Mouse (Mus musculus): Measurements from ENCODE around the gene Nosip. TPM values are rescaled to one million over a fixed set of nuclear protein-coding genes. Genes with fewer than 3 reads are reported as not detected.

The Nosip gene
- total and polyA plus RNA-seq, 2 experiments from 2014 or later = 68.3 to 72.3 TPM

- Histone ChIP-seq H3K9me3 (ENCODE audit: low read length) (no peaks in the 10 kb centered on the region), H3K4me2 (ENCODE audit: low read depth, low read length, poor library complexity, severe bottlenecking) (no peak overlapping the region), H3K36me3 (ENCODE audit: insufficient read depth, low read length) (peaks cover 29% of the 10 kb centered on the region), H3K27me3 (ENCODE audit: insufficient read depth, low read length) (no peaks in the 10 kb centered on the region), H3K27ac (ENCODE audit: low read depth, low read length) (no peak overlapping the region), H3K4me1 (ENCODE audit: insufficient read depth, low read length) (peaks cover 9% of the 10 kb centered on the region), H3K9ac (replicated peaks; ENCODE audit: low read length, poor library complexity, severe bottlenecking) (peak overlapping the region; percentile 33; the same call in 1 of the 2 replicates), H3K4me3 (ENCODE audit: low read depth, low read length) (no peak overlapping the region)
- ATAC-seq (ENCODE audit: low FRiP score) (no peak), DNase-seq (ENCODE audit: low spot score) (no peak)
- 78% methylated on average over 17 of the region's 17 CpGs for WGBS
- TF ChIP-seq CTCF (IDR thresholded peaks at IDR 0.05) = no peak
Observed at GRCm38 (mm10) chr7:45126147-45126843, 64.1 kb downstream of the Nosip start.

GRCm38 (mm10) chr7:45126844-45127699, 64.8 kb downstream of the Nosip start:
- Histone ChIP-seq H3K9me3 (ENCODE audit: low read length) (no peaks in the 10 kb centered on the region), H3K27me3 (ENCODE audit: insufficient read depth, low read length) (no peaks in the 10 kb centered on the region), H3K9ac (replicated peaks; ENCODE audit: low read length, poor library complexity, severe bottlenecking) (peak overlapping the region; percentile 97), H3K4me2 (ENCODE audit: low read depth, low read length, poor library complexity, severe bottlenecking) (peak overlapping the region; percentile 93), H3K36me3 (ENCODE audit: insufficient read depth, low read length) (peaks cover 22% of the 10 kb centered on the region), H3K27ac (ENCODE audit: low read depth, low read length) (no peak overlapping the region), H3K4me1 (ENCODE audit: insufficient read depth, low read length) (peaks cover 9% of the 10 kb centered on the region), H3K4me3 (ENCODE audit: low read depth, low read length) (peak overlapping the region; percentile 90)
- 49% methylated on average over 21 of the region's 21 CpGs for WGBS
- peak; percentile 31; the same call in 1 of the 2 replicates for TF ChIP-seq CTCF (IDR thresholded peaks at IDR 0.05)
- no peak for DNase-seq (ENCODE audit: low spot score)
- no peak for ATAC-seq (ENCODE audit: low FRiP score)

MicroRNAs encoded within 50 kb of the gene (microRNA counts, 519-probe panel; counts per million panel counts)
- microRNA mmu-miR-150 = 3,914 counts per million, percentile 81 among the panel's probes with 10 or more counts

Small RNA genes within 50 kb of the gene (microRNA-seq; reads per million reads assigned to microRNA genes)
- gene Mir150 (ENCODE audit: borderline number of aligned reads) (228 reads per million, percentile 55 among the genes with 10 or more reads in this experiment), gene Mir5121 (ENCODE audit: borderline number of aligned reads) (15.7 reads per million, percentile 27 among the genes with 10 or more reads in this experiment), gene Mir7054 (ENCODE audit: borderline number of aligned reads) (not detected)

Other genes with a start within 250 kb of the Nosip start
Only the 30 nearest of the 36 such genes appear.
- gene Pnkp, start 205.3 kb upstream of the Nosip start, total RNA-seq (2014; rRNA removed) = 29.5 and 32.4 TPM in 2 replicates
- 31.2 and 31.5 TPM in 2 replicates for gene Pnkp, start 205.3 kb upstream of the Nosip start, polyA plus RNA-seq (2015; fragmentation: Nextera tagmentation; extraction: Ambion mirVana)
- gene Ptov1, start 192.6 kb upstream of the Nosip start, total RNA-seq (2014; rRNA removed) = 484 and 500 TPM in 2 replicates
- 430 and 439 TPM in 2 replicates for gene Ptov1, start 192.6 kb upstream of the Nosip start, polyA plus RNA-seq (2015; fragmentation: Nextera tagmentation; extraction: Ambion mirVana)
- 153 and 182 TPM in 2 replicates for gene Med25, start 169.7 kb upstream of the Nosip start, total RNA-seq (2014; rRNA removed)
- 150 and 154 TPM in 2 replicates for gene Med25, start 169.7 kb upstream of the Nosip start, polyA plus RNA-seq (2015; fragmentation: Nextera tagmentation; extraction: Ambion mirVana)
- gene Fuz, start 166.3 kb upstream of the Nosip start, total RNA-seq (2014; rRNA removed) = 18.5 and 22.4 TPM in 2 replicates
- gene Fuz, start 166.3 kb upstream of the Nosip start, polyA plus RNA-seq (2015; fragmentation: Nextera tagmentation; extraction: Ambion mirVana) = 14.8 and 15.4 TPM in 2 replicates
- 208 and 238 TPM in 2 replicates for gene Ap2a1, start 132.9 kb upstream of the Nosip start, total RNA-seq (2014; rRNA removed)
- gene Ap2a1, start 132.9 kb upstream of the Nosip start, polyA plus RNA-seq (2015; fragmentation: Nextera tagmentation; extraction: Ambion mirVana) = 128 and 129 TPM in 2 replicates
- not detected in 2 replicates for gene Tsks, start 119.2 kb upstream of the Nosip start, total RNA-seq (2014; rRNA removed)
- gene Tsks, start 119.2 kb upstream of the Nosip start, polyA plus RNA-seq (2015; fragmentation: Nextera tagmentation; extraction: Ambion mirVana) = 0.12 and 0.17 TPM in 2 replicates
- 88.1 and 90.1 TPM in 2 replicates for gene Cpt1c, start 87.6 kb upstream of the Nosip start, total RNA-seq (2014; rRNA removed)
- 54.0 and 56.9 TPM in 2 replicates for gene Cpt1c, start 87.6 kb upstream of the Nosip start, polyA plus RNA-seq (2015; fragmentation: Nextera tagmentation; extraction: Ambion mirVana)
- gene Prmt1, start 75.9 kb upstream of the Nosip start, total RNA-seq (2014; rRNA removed) = 218 and 285 TPM in 2 replicates
- gene Prmt1, start 75.9 kb upstream of the Nosip start, polyA plus RNA-seq (2015; fragmentation: Nextera tagmentation; extraction: Ambion mirVana) = 580 and 583 TPM in 2 replicates
- gene Irf3, start 64.8 kb upstream of the Nosip start, total RNA-seq (2014; rRNA removed) = 37.2 and 40.6 TPM in 2 replicates
- gene Irf3, start 64.8 kb upstream of the Nosip start, polyA plus RNA-seq (2015; fragmentation: Nextera tagmentation; extraction: Ambion mirVana) = 25.6 and 25.9 TPM in 2 replicates
- 7.8 and 11.4 TPM in 2 replicates for gene Bcl2l12, start 63.7 kb upstream of the Nosip start, total RNA-seq (2014; rRNA removed)
- gene Bcl2l12, start 63.7 kb upstream of the Nosip start, polyA plus RNA-seq (2015; fragmentation: Nextera tagmentation; extraction: Ambion mirVana) = 5.9 and 8.4 TPM in 2 replicates
- 86.5 and 90.9 TPM in 2 replicates for gene Scaf1, start 46.1 kb upstream of the Nosip start, total RNA-seq (2014; rRNA removed)
- gene Scaf1, start 46.1 kb upstream of the Nosip start, polyA plus RNA-seq (2015; fragmentation: Nextera tagmentation; extraction: Ambion mirVana) = 49.0 and 53.3 TPM in 2 replicates
- gene Rras, start 44.5 kb upstream of the Nosip start, total RNA-seq (2014; rRNA removed) = 7.3 and 7.9 TPM in 2 replicates
- gene Rras, start 44.5 kb upstream of the Nosip start, polyA plus RNA-seq (2015; fragmentation: Nextera tagmentation; extraction: Ambion mirVana) = 11.9 and 14.0 TPM in 2 replicates
- 17.4 and 17.9 TPM in 2 replicates for gene Prr12, start 9.5 kb upstream of the Nosip start, total RNA-seq (2014; rRNA removed)
- 8.8 and 9.2 TPM in 2 replicates for gene Prr12, start 9.5 kb upstream of the Nosip start, polyA plus RNA-seq (2015; fragmentation: Nextera tagmentation; extraction: Ambion mirVana)
- 7.7 and 10.3 TPM in 2 replicates for gene Prrg2, start 248 bp downstream of the Nosip start, total RNA-seq (2014; rRNA removed)
- 13.7 and 15.7 TPM in 2 replicates for gene Prrg2, start 248 bp downstream of the Nosip start, polyA plus RNA-seq (2015; fragmentation: Nextera tagmentation; extraction: Ambion mirVana)
- 24.2 and 29.5 TPM in 2 replicates for gene Rcn3, start 29.8 kb downstream of the Nosip start, total RNA-seq (2014; rRNA removed)
- gene Rcn3, start 29.8 kb downstream of the Nosip start, polyA plus RNA-seq (2015; fragmentation: Nextera tagmentation; extraction: Ambion mirVana) = 31.9 and 33.6 TPM in 2 replicates
- 27.2 and 30.5 TPM in 2 replicates for gene Fcgrt, start 41.4 kb downstream of the Nosip start, total RNA-seq (2014; rRNA removed)
- gene Fcgrt, start 41.4 kb downstream of the Nosip start, polyA plus RNA-seq (2015; fragmentation: Nextera tagmentation; extraction: Ambion mirVana) = 36.4 and 44.5 TPM in 2 replicates
- gene Rps11, start 62.0 kb downstream of the Nosip start, total RNA-seq (2014; rRNA removed) = 1,069 and 1,136 TPM in 2 replicates
- gene Rps11, start 62.0 kb downstream of the Nosip start, polyA plus RNA-seq (2015; fragmentation: Nextera tagmentation; extraction: Ambion mirVana) = 671 and 697 TPM in 2 replicates
- gene Rpl13a, start 66.3 kb downstream of the Nosip start, total RNA-seq (2014; rRNA removed) = 1,048 and 1,621 TPM in 2 replicates
- gene Rpl13a, start 66.3 kb downstream of the Nosip start, polyA plus RNA-seq (2015; fragmentation: Nextera tagmentation; extraction: Ambion mirVana) = 667 and 701 TPM in 2 replicates
- gene Gm45713, start 73.8 kb downstream of the Nosip start, total RNA-seq (2014; rRNA removed) = 2.0 TPM in 1 of 2 replicates, not detected in the other
- gene Gm45713, start 73.8 kb downstream of the Nosip start, polyA plus RNA-seq (2015; fragmentation: Nextera tagmentation; extraction: Ambion mirVana) = 0.39 TPM in 1 of 2 replicates, not detected in the other
- 3.4 and 7.8 TPM in 2 replicates for gene Flt3l, start 74.0 kb downstream of the Nosip start, total RNA-seq (2014; rRNA removed)
- 1.3 and 1.7 TPM in 2 replicates for gene Flt3l, start 74.0 kb downstream of the Nosip start, polyA plus RNA-seq (2015; fragmentation: Nextera tagmentation; extraction: Ambion mirVana)
- gene Pih1d1, start 91.9 kb downstream of the Nosip start, total RNA-seq (2014; rRNA removed) = 104 and 124 TPM in 2 replicates
- 77.1 and 81.6 TPM in 2 replicates for gene Pih1d1, start 91.9 kb downstream of the Nosip start, polyA plus RNA-seq (2015; fragmentation: Nextera tagmentation; extraction: Ambion mirVana)
- 18.9 and 22.0 TPM in 2 replicates for gene Aldh16a1, start 92.2 kb downstream of the Nosip start, total RNA-seq (2014; rRNA removed)
- 12.9 and 15.2 TPM in 2 replicates for gene Aldh16a1, start 92.2 kb downstream of the Nosip start, polyA plus RNA-seq (2015; fragmentation: Nextera tagmentation; extraction: Ambion mirVana)
- 1.9 and 2.5 TPM in 2 replicates for gene Slc17a7, start 101.5 kb downstream of the Nosip start, total RNA-seq (2014; rRNA removed)
- gene Slc17a7, start 101.5 kb downstream of the Nosip start, polyA plus RNA-seq (2015; fragmentation: Nextera tagmentation; extraction: Ambion mirVana) = 0.95 and 0.96 TPM in 2 replicates
- not detected in 2 replicates for gene Gfy, start 117.1 kb downstream of the Nosip start, total RNA-seq (2014; rRNA removed)
- 0.11 and 0.51 TPM in 2 replicates for gene Gfy, start 117.1 kb downstream of the Nosip start, polyA plus RNA-seq (2015; fragmentation: Nextera tagmentation; extraction: Ambion mirVana)
- not detected in 2 replicates for gene Pth2, start 118.6 kb downstream of the Nosip start, total RNA-seq (2014; rRNA removed)
- gene Pth2, start 118.6 kb downstream of the Nosip start, polyA plus RNA-seq (2015; fragmentation: Nextera tagmentation; extraction: Ambion mirVana) = 0.93 and 1.3 TPM in 2 replicates
- 0.24 and 0.38 TPM in 2 replicates for gene Ccdc155, start 142.5 kb downstream of the Nosip start, total RNA-seq (2014; rRNA removed)
- gene Ccdc155, start 142.5 kb downstream of the Nosip start, polyA plus RNA-seq (2015; fragmentation: Nextera tagmentation; extraction: Ambion mirVana) = 0.32 and 0.50 TPM in 2 replicates
- 9.0 and 14.4 TPM in 2 replicates for gene Dkkl1, start 149.7 kb downstream of the Nosip start, total RNA-seq (2014; rRNA removed)
- gene Dkkl1, start 149.7 kb downstream of the Nosip start, polyA plus RNA-seq (2015; fragmentation: Nextera tagmentation; extraction: Ambion mirVana) = 23.8 and 23.9 TPM in 2 replicates
- 31.2 and 54.8 TPM in 2 replicates for gene Tead2, start 153.3 kb downstream of the Nosip start, total RNA-seq (2014; rRNA removed)
- 16.8 and 17.0 TPM in 2 replicates for gene Tead2, start 153.3 kb downstream of the Nosip start, polyA plus RNA-seq (2015; fragmentation: Nextera tagmentation; extraction: Ambion mirVana)
- 1.2 and 1.7 TPM in 2 replicates for gene Cd37, start 176.7 kb downstream of the Nosip start, total RNA-seq (2014; rRNA removed)
- gene Cd37, start 176.7 kb downstream of the Nosip start, polyA plus RNA-seq (2015; fragmentation: Nextera tagmentation; extraction: Ambion mirVana) = 1.5 and 2.4 TPM in 2 replicates
- gene Slc6a16, start 178.7 kb downstream of the Nosip start, total RNA-seq (2014; rRNA removed) = 0.16 and 1.3 TPM in 2 replicates
- 2.3 and 3.1 TPM in 2 replicates for gene Slc6a16, start 178.7 kb downstream of the Nosip start, polyA plus RNA-seq (2015; fragmentation: Nextera tagmentation; extraction: Ambion mirVana)